Mouse (Mus musculus) ES-E14 (cell line): ENCODE results near the gene Apoa2. TPM values are rescaled to one million over a fixed set of nuclear protein-coding genes. Genes with fewer than 3 reads are reported as not detected.

Source experiments
- DNase-seq: peaks from one replicate; pipeline ENCODE4 v3.0.0-alpha.2; 2013; ENCODE audit warnings: low read depth, low spot score
- H3K27ac ChIP-seq: 2 replicates; pipeline ENCODE4 v1.5.1; 2012; ENCODE audit warnings: low read depth, mild to moderate bottlenecking, low read length, moderate library complexity, mixed read lengths; ENCODE audit not compliant: poor library complexity, insufficient read depth, severe bottlenecking
- H3K36me3 ChIP-seq: 2 replicates; pipeline ENCODE4 v1.6.1; 2012; ENCODE audit warnings: mild to moderate bottlenecking, low read length, moderate library complexity, mixed read lengths; ENCODE audit not compliant: control insufficient read depth, poor library complexity, insufficient read depth, severe bottlenecking
- H3K4me1 ChIP-seq, 2 experiments: fragments of 150-350 bp in 1 of 2; sonication (generic) in 1 of 2; 2 replicates each; pipeline ENCODE4 v1.6.1; 2012; ENCODE audit warnings: low read length in 2 of 2, mild to moderate bottlenecking in 1 of 2, mixed read lengths in 1 of 2; ENCODE audit not compliant: control insufficient read depth in 2 of 2, insufficient read depth in 2 of 2, poor library complexity in 1 of 2
- H3K4me3 ChIP-seq, 2 experiments: fragments of 150-350 bp in 1 of 2; sonication (generic) in 1 of 2; 2 replicates each; pipeline ENCODE4 v1.5.1; 2012; ENCODE audit warnings: low read length in 2 of 2, low read depth in 1 of 2, mild to moderate bottlenecking in 1 of 2, mixed read lengths in 1 of 2; ENCODE audit not compliant: insufficient read depth in 1 of 2, poor library complexity in 1 of 2, severe bottlenecking in 1 of 2
- H3K9ac ChIP-seq: 2 replicates; pipeline ENCODE4 v1.6.1; 2012; ENCODE audit warnings: low read depth, mild to moderate bottlenecking, low read length, mixed read lengths; ENCODE audit not compliant: poor library complexity, insufficient read depth, severe bottlenecking
- H3K9me3 ChIP-seq: fragments of 150-350 bp; sonication (generic); 2 replicates; pipeline ENCODE4 v1.6.1; 2012; ENCODE audit warnings: low read depth, mild to moderate bottlenecking, low read length; ENCODE audit not compliant: control insufficient read depth, insufficient read depth
- CHD2 ChIP-seq: IDR thresholded peaks from 2 replicates; pipeline ENCODE4 v1.6.1; 2014; ENCODE audit warnings: mild to moderate bottlenecking, low read depth, low read length, inconsistent platforms
- HCFC1 ChIP-seq: IDR thresholded peaks from 2 replicates; pipeline ENCODE4 v1.6.1; 2012; ENCODE audit warnings: low read length, inconsistent platforms, borderline replicate concordance; ENCODE audit not compliant: insufficient read depth
- MAFK ChIP-seq: IDR thresholded peaks from 2 replicates; pipeline ENCODE4 v1.6.1; 2014; ENCODE audit warnings: mild to moderate bottlenecking, low read depth, low read length, inconsistent platforms; ENCODE audit not compliant: insufficient read depth
- ZC3H11A ChIP-seq: IDR thresholded peaks from 2 replicates; pipeline ENCODE4 v1.6.1; 2012; ENCODE audit warnings: low read depth, mild to moderate bottlenecking, inconsistent platforms, low read length, borderline replicate concordance
- ZNF384 ChIP-seq: IDR thresholded peaks from 2 replicates; pipeline ENCODE4 v1.6.1; 2012; ENCODE audit warnings: low read depth, low read length, inconsistent platforms
- in situ Hi-C, 2 experiments: fragments of 600-800 bp; cut with MboI; formaldehyde crosslinking; loops; one replicate each; pipeline ENCODE4 v1.15.1; 2025; ENCODE audit warnings: low sequenced_read_pairs in 2 of 2, inconsistent platforms in 1 of 2; ENCODE audit not compliant: unreplicated experiment in 2 of 2
- total RNA-seq: library from RNA; depleted of rRNA; stranded (reverse); fragments of 300-350 nt; gene quantifications from 2 replicates; pipeline ENCODE4 v1.2.3, GENCODE M21; 2012

Apoa2 gene
- total RNA-seq, 1 experiment: 0.98 TPM

DNA sequence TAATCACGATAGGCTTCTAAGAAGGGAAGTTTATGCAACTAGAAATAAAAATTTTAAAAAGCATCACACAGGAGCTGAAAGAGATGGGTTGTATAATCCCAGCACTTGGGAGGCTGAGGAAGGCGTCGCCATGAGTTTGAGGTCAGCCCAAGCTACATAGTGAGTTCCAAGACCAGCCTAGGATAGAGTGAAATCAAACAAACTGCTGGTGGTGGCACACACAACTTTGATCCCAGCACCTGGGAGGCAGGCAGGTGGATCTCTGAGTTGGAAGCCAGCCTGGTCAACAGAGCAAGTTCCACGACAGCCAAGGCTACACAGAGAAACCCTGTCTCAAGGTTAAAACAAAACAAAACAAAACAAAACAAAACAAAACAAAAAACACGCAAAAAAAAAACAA, 7.5 kb downstream of the Apoa2 start:
- H3K4me3 ChIP-seq: no peak overlapping the region
- H3K36me3 ChIP-seq: peaks cover 18% of the 10 kb centered on the region
- peaks cover 0 to 8% of the 10 kb centered on the region in 2 experiments; a peak in 1 of 4 replicates for H3K4me1 ChIP-seq
- H3K9me3 ChIP-seq: no peaks in the 10 kb centered on the region
- H3K9ac ChIP-seq: no peak overlapping the region
- no peak for TF ChIP-seq HCFC1
- no peak for TF ChIP-seq CHD2
- no peak for TF ChIP-seq ZNF384
- no peak for TF ChIP-seq MAFK
- TF ChIP-seq ZC3H11A: no peak
- no peak overlapping the region for H3K27ac ChIP-seq
- no peak for DNase-seq
- in situ Hi-C loops: loop anchor here in 1 of 2 experiments (25.0 kb wide), 1 partner anchor 345 kb away; the partner anchor contains the start of genes Dusp12 and Gm26620

DNA sequence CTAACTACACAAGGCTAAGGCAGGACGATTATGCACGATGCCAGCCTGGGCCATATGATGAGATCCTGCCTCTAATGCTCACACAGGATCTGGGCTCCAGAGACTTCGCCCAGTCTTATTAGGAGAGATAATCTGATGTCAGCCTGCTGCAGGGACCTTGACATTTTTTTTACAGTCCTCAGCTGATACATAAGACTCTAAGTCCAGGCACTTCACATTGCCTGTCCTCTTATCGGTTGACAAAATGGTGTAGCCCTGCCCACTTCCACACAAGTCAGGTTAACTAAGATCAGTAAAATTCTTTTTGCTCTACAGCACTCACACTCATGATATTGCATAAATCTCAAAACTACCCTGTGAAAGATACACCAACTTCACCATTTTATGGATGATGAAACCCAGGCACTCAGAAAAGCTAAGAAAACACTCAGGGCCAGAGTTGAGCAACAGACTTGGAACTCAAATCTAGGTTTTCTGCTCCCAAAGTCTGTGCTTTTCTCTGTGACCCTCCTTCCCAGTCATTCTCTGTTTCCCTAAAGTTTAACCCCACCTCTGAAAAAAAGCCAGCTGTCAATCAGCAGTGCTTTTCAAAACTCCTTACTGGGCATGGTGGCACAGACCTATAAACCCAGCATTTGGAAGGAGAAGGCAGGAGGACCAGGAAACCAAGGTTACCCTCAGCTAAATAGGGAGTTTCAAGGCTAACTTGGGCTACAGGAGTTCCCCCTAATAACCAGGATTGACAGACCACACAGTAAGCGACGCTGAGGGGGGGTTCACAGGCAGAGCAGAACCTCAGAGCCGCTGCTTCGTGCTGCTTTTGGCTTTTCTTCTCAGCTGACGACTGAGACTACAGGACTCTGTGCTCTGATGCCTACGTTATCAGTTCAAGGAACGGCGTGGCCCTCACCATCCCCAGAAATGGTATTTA, 8.2 kb downstream of the Apoa2 start:
- Histone ChIP-seq H3K4me1 (peaks cover 0 to 11% of the 10 kb centered on the region in 2 experiments; a peak in 1 of 4 replicates), H3K36me3 (peaks cover 25% of the 10 kb centered on the region), H3K9ac (no peak overlapping the region), H3K4me3 (no peak overlapping the region), H3K9me3 (no peaks in the 10 kb centered on the region), H3K27ac (no peak overlapping the region)
- no peak for DNase-seq
- TF ChIP-seq HCFC1 (no peak), MAFK (no peak), ZC3H11A (no peak), ZNF384 (no peak), CHD2 (no peak)
- in situ Hi-C loops: loop anchor here in 1 of 2 experiments (25.0 kb wide), 1 partner anchor 346 kb away; the partner anchor contains the start of genes Dusp12 and Gm26620

DNA sequence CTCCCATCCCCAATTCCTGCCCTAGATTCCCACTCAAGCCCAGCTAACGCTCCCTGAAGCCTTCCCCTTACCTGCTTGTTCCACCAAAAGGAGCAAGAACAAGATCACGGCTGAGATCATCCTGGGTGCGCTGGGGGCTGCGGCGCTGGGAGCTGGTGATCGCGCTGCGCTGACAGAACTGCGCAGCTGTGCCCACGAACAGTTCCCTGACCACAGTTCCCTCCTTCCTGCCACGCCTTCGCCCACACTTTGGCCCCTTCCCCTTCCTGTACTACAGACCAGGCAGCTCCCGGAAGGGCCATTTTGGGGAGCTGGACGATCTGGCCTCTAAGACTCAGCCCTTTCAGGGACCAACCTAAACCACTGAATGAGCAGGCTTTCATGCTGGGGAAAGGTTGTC, 9.3 kb downstream of the Apoa2 start, which contains the start of gene Fcer1g:
TSS of gene Fcer1g (minus strand) at position 240 of the 400 bp plus-strand sequence.
- H3K27ac ChIP-seq: no peak within 1 kb of the TSS
- peaks cover 0 to 9% of the 10 kb centered on the region in 2 experiments; a peak in 1 of 4 replicates for H3K4me1 ChIP-seq
- no peak within 1 kb of the TSS for H3K4me3 ChIP-seq
- H3K36me3 ChIP-seq: peaks cover 32% of the 10 kb centered on the region
- H3K9ac ChIP-seq: no peak within 1 kb of the TSS
- H3K9me3 ChIP-seq: no peaks in the 10 kb centered on the region
- no peak for DNase-seq
- TF ChIP-seq HCFC1: no peak
- TF ChIP-seq MAFK: no peak
- TF ChIP-seq CHD2: no peak
- no peak for TF ChIP-seq ZC3H11A
- TF ChIP-seq ZNF384: no peak
- in situ Hi-C loops: loop anchor here in 1 of 2 experiments (25.0 kb wide), 1 partner anchor 347 kb away; the partner anchor contains the start of genes Dusp12 and Gm26620

DNA sequence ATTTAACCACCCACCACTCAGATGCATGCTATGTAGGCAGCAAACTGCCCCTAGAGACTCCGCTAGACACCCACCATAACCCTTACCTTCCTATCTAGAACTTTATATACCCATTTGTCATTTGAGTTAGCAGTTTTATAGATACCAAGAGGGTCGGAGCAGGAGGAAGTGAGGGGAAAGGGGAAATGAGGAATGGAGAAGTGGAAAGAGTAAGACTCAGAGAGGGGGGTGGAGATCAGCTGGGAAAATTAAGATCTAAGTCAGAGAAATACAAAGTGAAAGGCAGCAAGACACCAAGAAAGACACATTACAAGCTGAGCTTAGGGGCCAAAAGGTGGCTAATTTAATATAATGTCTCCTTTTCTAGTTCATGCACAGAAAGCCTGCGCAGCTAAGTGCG, 9.7 kb downstream of the Apoa2 start:
- Histone ChIP-seq H3K4me3 (no peak overlapping the region), H3K36me3 (peaks cover 34% of the 10 kb centered on the region), H3K9ac (no peak overlapping the region), H3K4me1 (peaks cover 0 to 9% of the 10 kb centered on the region in 2 experiments; a peak in 1 of 4 replicates), H3K9me3 (no peaks in the 10 kb centered on the region), H3K27ac (no peak overlapping the region)
- in situ Hi-C loops: loop anchor here in 1 of 2 experiments (25.0 kb wide), 1 partner anchor 347 kb away; the partner anchor contains the start of genes Dusp12 and Gm26620
- TF ChIP-seq MAFK: no peak
- no peak for TF ChIP-seq CHD2
- no peak for TF ChIP-seq ZNF384
- TF ChIP-seq HCFC1: no peak
- no peak for TF ChIP-seq ZC3H11A
- no peak for DNase-seq
